Mouse (Mus musculus): Measurements from ENCODE around the gene Pabpc1l.
A peak's percentile ranks its signal among the peaks of the same experiment; 100 is the strongest.

The Pabpc1l gene

DNA sequence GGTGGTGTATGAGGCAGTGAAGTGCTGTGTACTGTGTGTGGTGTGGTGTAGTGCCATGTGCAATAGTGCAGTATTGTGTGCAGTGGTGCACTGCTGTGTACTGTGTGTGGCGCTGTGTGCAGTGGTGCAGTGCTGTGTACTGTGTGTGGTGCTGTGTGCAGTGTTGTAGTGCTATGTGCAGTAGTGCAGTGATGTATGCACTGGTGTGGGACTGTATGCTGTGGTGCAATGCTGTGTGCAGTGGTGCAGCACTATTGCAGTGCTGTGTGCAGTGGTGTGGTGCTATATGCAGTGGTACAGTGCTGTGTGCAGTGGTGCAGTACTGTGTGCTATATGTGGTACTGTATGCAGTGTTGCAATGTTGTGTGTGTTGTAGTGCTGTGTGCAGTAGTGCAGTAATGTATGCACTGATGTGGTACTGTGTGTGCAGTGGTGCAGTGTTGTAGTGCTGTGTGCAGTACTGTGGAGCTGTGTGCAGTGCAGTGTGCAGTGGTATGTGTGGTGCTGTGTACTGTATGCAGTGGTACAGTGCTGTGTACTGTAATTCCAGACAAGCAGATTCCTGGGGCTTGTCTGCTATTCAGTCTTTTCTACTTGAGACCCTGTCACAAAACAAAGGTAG is 13.3 kb downstream of the Pabpc1l start:
- DNase-seq, result no peak

DNA sequence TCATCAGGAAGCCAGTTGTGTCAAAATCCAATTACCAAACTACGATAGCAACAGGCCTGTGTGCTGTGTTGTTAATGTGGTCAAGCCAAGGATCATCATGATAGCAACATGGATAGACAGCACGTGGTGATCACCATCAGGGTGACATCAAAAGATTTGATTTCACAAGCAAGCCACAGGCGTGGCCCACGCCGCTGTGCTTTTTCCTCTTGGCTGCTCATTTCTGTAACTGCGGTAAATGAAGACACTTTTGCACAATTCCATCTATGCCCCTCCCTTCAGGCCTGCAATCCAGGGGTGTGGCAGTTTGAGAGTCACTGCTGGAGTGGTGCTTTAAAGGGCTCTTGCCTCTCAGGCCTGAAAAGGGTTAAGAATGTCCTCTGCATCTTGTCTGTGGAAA is 15.7 kb downstream of the Pabpc1l start:
- DNase-seq, result no peak

DNA sequence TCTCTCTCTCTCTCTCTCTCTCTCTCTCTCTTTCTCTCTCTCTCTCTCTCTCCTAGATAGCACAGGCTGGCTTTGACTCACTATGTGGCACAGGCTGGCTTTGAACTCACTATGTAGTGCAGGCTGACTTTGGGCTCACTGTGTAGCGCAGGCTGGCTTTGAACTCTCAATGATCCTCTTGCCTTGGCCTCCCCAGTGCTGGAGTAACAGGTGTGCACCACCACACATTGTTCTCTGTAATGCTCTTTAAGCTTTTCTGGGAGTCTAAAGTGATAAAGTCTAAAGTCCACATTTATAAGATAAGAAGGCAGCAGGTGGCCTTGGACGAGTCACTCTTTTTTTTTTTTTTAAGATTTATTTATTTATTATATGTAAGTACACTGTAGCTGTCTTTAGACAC is 16.3 kb downstream of the Pabpc1l start:
- DNase-seq, result no peak

DNA sequence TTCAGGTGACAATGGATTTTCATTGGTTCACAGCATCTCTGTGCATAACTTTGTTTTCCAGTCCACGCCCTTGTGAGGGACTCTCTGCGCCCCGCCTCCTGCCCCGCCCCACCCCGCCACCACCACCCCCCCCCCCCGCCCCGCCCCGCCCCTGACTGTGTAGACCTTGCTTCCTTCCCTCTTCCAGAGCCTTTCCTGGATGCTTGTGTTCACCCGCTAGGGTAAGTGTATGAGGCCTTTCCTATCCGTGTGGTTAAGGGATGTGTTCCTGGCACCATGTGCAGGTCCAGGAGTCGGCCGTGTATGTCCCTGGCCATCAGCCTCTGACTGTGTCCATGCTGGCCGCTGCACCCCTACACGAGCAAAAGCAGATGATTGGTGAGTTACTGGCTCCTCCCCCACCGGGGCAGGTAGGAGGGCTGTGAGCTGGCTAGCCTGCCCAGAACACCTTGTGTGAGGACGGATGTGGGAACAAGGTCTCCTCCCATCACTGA is 22.0 kb downstream of the Pabpc1l start:
- DNase-seq, result peak; percentile 94

DNA sequence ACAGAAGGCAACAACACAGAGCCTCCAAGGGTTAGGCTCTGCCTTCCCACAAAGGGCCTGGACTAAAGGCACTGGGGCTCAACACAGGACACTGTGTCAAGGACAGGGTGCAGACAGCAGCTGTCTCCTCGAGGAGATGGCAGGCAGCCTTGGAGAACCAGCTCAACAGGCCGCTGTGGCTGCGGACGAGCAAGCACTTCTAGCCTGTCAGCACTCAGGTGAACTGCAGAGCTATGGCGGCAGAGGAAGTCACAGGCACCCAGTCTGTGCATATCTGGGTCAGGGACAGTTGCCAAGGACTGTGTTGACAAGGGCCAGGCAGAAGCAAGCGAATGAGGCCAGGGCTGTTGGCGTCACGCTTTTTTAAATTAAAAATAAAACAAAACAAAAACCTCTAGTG is 28.5 kb downstream of the Pabpc1l start:
- DNase-seq, result peak; percentile 97

DNA sequence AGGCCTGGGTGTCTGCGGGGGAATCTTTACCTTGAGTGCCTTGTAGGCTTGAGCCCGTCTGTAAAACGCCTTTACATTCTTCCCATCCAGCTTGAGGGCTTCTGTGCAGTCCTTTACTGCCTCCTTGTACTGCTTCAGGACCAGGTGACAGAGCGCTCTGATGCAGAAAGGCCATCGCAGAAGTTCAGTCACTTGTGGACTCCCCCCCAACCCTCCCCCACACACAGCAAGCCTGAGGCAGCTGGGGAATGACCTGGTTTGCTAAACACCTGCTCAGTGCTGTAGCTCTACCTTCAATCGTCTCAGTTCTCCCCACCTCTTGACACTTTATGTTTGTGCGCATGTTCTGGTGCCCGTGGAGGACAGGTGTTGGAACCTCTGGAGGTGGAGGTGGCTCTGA is 29.4 kb downstream of the Pabpc1l start:
- DNase-seq, result no peak

DNA sequence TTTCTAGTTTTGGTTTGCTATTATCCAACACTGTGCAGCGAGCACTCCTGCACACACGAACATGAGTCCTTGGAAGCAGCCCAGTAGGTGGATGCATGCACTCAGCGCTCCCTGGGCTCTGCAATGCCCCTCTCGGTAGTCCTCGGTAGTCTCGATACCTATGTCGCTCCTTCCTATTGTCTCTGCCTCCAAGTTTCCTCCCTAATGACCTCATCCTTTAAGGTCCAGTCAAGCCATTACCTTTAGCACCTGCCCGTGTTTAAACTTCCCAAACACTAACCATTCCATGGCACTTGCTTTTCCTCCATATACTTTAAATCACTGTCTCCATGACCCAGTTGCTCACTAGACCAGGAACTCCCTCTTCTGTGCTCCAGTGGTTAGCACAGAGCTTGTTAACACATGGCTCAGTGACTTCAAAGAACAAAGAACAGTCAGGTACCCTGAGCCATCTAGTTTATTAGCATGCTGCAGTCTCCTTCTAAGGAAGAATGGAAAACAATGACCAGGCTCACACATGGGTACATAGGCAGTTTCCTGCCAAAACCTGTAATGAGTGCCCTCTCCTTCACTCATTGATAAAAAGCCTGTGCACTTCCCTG is 34.5 kb downstream of the Pabpc1l start:
- no peak for DNase-seq

DNA sequence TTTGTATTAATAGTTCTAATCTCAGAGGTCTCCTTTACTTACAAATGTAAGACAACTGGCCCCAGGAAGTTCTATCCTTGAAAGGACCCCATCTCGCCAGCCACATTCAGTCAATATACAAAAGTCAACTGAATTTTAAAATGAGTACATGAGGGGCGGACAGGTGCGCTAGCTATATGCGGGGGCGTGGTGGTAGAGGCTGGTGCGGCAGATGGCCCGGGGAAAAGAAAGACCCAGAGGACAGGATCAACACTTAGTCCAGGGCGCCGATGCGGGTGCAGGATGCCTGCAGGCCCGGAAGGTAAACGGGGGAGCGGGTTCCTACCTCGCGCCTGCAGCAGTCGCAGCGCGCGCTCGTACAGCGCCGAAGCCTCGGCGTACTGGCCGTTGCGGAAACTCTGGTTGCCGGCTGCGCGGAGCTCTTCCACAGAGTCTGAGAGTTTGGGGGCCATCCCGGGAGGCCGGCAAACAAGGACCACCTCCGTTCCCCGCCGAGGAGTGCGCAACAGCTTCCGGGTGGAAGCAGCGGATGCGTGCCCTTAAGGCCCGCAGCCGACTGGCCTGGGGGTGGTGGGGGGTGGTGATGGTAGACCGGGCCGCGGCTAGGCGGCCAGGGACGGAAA is 45.0 kb downstream of the Pabpc1l start, which contains the start of gene Stk4:
TSS of gene Stk4 (plus strand) at position 181 of the 623 bp plus-strand sequence.
- DNase-seq, result peak; percentile 93

DNA sequence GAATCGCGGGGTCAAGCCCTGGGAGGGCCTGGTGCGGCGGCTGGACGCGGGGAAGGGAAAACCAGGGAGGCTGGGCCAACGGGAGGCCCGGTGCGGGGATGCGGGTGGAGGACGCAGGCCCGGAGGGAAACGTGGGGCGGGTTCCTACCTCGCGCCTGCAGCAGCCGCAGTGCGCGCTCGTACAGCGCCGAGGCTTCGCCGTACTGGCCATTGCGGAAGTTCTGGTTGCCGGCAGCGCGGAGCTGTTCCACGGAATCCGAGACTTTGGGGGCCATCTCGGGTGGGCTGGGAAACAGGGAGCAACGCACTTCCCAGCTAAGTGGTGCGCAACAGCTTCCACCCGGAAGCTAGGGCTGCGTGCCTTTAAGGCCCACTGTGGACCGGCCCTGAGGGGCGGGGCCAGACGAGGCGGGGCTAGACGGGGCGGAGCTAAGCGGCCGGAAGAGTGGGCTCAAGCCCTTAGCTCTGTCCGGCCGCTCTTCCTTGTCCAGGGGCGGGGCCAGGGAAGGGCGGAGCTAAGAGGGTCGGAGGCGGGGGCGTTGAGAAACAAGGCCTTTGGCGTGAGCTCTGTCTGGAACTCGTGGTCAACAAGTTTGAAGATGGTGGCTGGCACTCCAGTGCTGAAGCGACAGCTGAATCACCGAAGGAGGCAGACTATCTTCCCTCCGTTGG is 45.7 kb downstream of the Pabpc1l start, which contains the start of gene Tomm34:
TSS of gene Tomm34 (minus strand) at position 405 of the 672 bp plus-strand sequence.
- DNase-seq, result peak; percentile 99

DNA sequence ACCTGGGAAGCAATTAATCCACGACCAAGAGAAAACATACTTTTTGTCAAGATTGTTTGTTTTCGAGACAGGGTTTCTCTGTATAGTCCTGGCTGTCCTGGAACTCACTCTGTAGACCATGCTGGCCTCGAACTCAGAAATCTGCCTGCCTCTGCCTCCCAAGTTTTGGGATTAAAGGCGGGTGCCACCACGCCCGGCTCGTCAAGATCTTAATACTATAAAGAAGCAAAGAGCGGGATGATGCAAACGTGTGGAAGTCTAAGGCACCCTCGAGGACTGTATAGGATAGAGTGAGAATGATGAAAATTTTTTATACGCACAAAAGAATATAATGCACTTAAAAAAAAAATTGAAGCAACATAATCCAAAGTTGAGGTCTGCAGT is 46.2 kb downstream of the Pabpc1l start:
- DNase-seq, result peak; percentile 93

DNA sequence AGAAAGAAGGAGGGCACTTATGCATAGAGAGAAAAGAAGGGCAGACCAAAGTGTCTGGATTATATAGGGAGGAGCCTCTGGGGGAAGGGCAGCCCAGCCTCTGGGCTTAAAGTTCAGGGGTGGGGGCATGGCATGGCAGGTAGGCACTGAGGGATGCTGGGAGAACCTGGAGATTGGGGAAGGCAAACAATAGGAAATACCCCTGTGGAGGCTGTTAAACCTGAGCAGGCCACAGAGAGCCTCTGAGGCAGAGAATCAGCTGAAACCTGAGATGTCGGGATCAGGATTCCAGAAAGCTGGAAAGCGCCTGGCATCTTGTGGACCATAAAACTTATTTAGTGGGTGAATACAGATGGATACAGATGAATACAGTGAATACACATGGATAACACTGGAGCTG is 46.9 kb downstream of the Pabpc1l start:
- DNase-seq, result peak; percentile 88

DNA sequence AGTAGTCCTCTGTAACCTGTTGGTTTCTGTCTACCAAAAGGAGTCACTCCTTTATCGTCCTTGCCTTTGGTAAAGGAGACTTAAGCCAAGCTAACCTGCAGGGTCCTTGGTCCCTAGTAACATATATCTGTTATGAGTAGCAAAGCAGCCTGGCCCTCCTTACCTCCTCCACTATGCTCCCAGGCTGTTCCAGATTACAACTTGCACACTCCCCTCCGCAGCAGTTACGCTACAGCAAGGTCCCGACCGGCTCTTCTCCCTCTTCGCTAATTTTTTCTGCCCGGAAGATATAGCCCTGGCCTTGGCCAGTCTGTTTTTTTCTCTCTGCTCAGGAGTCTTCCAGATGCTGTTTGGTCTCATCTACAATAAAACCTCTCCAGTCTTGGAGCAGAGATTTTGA is 47.9 kb downstream of the Pabpc1l start:
- peak; percentile 84 for DNase-seq

DNA sequence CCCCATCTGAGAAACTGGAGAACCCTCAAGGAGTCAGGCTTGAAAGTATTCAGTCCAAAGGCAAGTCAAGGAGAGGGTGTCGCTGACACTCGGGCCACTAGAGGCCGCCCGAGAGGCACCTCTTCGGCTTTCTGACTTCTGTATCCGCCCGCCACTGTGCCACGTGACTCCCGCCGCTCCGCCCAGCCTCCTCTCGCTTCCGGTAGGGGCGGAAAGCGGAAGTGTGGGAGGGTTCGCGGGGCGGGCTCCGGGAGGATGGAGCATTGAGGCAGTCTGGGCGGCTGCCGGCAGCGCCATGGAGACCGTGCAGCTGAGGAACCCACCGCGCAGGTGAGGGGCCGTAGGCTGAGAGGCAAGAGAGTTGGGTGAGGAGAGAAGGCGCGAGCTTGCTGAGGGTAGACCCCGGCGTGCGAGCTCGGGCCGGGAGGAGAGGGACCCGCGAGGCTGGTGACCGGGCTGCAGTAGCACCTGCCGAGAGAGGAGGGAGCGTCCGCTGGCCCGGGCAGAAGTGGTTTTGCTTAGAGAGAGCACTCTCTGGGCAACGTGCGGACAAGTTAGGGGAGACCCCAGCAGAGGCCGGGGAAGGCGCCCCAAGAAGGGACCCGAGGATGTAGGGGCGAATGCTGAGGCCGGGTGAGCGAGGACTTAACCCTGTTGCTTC is 48.8 kb downstream of the Pabpc1l start:
- peak; percentile 100 for DNase-seq

DNA sequence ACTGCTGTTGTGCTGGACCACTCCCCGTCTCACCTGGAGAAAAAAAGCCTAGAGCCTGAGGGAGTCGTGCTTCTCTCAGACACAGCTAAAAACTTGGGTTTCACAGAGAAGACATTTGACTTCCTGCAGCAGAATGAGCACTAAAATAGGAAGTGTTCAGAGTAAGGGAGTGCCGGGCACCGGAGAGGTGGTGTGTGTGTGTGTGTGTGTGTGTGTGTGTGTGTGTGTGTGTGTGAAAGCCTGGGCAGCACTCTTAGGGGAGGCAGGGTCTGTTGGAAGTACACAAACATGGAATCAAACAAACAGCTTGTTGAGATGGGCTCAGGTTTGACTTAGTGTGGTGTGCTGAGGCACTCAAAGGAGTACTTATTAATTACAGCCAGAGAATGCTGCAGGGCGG is 49.8 kb downstream of the Pabpc1l start:
- DNase-seq, result no peak

DNA sequence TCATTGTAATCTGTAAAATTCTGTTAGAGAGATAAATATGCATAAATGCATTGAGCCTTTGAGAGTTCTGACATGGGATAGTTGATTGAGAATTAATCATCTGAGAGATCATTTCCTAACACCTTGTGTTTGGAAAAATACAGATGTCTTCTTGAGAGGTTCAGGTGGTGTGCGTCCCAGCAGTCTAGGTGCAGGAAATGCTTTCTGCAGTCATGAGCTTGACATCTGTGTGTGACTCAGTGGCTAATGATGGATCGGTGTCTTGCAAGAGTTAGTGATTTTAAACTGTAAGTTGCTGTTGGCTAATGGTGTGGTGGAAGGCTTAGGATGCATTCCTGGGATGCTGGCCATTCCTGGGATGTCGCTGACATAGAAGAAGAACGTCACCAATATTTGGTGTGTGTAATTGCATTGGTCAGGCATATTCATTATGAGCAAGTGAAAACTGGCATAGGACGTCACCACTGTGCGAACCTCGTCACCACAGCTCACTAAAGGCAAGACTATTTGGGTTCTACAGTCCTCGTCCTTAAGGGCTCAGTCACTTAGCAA is 51.7 kb downstream of the Pabpc1l start:
- DNase-seq, result no peak

DNA sequence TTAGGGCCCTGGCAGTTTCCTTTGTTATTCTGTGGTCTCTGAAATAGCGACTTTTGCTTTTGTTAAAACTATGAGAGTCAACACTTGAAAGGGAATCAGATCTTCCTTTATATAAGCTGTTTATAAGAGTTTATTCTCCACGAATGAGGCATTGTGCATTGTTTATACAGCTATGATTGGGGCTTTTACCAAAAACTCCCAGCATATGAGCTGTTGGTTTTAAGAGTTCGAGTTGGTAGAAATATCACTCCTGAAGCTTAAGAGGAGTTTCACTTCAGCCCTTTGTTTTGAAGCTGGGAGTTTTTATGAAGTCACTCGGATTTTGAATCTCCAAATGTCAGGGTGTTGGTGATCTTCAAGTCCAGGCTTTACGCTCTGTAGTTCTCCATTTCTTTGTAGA is 52.6 kb downstream of the Pabpc1l start:
- DNase-seq, result no peak

DNA sequence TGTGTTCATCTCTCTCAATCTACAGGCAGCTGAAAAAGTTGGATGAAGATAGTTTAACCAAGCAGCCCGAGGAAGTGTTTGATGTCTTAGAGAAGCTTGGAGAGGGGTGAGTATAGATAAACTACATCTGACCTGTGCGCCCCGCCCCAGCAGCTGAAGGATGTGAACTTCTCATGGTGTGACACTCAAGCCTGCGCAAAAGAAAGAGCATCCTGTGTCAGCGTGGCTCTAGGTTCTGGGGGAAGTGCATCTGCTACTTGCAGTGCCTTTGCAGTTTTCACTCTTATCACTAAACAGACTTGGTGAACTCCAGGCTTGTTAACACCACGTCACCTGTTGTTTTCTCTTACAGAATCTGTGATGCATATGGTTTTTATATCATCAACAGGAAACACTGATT is 54.2 kb downstream of the Pabpc1l start:
- DNase-seq, result peak; percentile 87

DNA sequence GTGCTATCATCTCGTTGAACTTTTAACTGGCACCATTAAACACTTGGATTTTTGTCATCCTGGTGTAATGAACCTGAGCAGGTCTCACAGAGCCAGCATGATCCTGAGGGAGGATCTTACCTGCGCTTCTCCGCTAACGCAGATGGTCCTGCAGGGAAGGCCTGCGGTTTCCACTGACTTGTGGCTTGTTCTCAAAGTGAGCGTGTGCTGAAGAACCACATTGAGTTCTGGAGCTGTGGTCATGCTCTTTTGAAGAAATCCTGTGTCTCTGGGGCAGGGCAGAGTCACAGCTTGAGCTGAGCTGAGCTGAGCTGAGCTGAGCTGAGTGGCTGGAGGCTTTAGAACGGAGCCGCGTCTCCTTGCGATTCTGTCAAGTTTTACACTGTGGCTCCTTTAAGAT is 56.3 kb downstream of the Pabpc1l start:
- no peak for DNase-seq

DNA sequence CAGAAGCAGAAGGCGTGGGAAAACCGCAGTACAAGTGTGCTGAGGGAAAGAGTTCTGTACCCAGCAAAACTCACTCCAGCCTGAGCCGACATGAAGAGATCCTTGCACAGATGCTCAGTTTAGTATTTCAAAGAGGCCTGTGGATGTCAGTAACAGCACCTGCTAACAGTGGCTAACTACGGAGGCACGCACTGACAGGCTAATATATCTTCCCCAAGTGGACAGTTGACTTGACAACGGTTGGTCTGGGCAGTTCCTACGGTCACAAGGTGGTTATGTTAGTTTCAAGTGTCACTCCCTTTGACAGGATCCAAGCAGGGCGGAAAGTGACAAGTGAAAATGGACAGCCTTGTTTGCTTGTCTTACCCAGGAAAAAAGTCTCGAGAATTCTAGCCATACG is 56.9 kb downstream of the Pabpc1l start:
- DNase-seq, result no peak

DNA sequence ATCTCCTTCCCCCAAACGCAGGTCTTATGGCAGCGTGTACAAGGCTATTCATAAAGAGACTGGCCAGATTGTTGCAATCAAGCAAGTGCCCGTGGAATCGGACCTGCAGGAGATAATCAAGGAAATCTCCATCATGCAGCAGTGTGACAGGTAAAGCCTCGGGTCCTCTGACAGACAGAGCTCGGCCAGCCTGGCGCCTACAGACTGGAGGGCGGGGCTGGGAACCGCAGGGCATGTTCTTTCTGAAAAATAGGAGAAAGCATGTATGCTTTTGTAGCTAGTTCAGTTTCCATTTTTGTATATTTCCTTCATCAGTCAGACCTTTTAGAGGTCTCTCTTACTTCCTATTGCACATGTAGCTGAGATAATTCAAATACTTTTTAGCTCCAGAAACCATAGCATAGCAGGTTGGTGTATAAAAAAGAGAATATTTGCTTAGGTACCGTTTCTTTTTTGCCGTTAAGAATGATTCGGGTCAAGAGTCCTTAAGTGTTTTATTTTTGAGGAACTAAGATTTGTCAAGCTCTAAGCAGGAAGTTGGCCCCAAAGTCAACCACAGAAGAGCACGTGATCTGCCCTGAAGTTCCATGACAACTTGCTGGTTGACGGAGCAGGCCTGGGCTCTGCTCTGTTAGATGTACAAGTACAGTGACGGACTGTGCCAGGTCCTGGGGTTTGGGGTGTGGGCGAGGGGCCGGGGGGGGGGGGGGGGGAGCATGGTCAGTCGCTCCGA is 58.5 kb downstream of the Pabpc1l start:
- peak; percentile 96 for DNase-seq

DNA sequence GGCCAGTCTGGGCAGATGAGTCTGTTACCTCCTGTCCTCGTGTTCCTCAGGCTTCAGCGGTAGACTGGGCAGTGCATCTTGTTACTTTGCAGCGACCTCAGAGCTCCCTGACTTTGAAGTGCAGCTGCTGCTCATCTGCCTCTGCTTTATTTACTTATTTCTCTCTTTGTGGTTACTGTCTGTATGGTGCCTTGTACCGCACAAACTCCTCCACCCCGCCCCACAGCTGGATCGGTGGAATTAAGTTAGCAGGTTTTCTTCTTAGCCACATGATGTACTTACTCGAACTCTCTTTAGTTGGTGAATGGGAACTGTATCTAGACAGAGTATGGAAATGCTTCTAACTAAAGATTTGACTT is 59.1 kb downstream of the Pabpc1l start:
- DNase-seq, result peak; percentile 91

DNA sequence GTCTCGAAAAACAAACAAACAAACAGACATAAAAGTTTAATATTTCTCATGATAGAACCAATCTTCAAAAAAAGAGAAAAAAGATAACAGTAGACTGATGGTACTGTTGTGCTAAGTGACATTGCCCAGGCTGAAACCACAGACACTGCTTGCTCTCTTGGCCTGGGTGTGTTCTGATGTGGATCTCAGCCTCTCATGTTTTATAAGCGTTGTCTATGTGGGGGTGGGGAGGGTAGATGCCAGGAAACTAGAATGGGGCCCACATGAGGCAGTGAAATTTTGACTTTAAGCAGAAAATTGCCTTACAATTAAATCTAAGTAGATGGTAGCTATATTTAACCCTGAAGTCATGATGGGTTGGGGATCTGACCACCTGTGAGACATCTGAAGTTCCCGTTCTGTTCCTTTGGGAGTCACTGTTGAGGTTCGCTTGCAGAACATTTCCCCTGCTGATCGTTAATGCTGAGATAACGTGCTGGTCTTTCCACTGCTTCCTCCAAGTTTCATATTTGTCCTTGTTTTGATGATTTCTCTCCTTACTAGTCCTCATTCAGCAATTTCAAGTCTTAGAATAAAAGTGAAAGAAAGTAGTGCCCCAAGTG is 62.3 kb downstream of the Pabpc1l start:
- DNase-seq, result no peak
